Mouse (Mus musculus): ENCODE measurements around the gene Bad. TPM values are rescaled to one million over a fixed set of nuclear protein-coding genes. Genes with fewer than 3 reads are reported as not detected.
"Not testable (repeated sequence)": the region's sequence is repeated elsewhere in the genome, so short reads cannot be mapped to it uniquely, and the experiment has no call there.

Gene Bad
- total and polyA plus RNA-seq, 2 experiments from 2014 or later, result 46.8 to 60.7 TPM

- Histone ChIP-seq H3K4me1 (ENCODE audit: control insufficient read depth, insufficient read depth) (peaks cover 16% of the 10 kb centered on the region), H3K9me3 (replicated peaks; ENCODE audit: control insufficient read depth, low read length) (no peaks in the 10 kb centered on the region), H3K4me2 (ENCODE audit: low read depth, low read length) (peak overlapping the region; percentile 89), H3K27ac (ENCODE audit: low read depth) (peak overlapping the region; percentile 99), H3K4me3 (ENCODE audit: low read depth, low read length) (peak overlapping the region; percentile 93), H3K9ac (replicated peaks; ENCODE audit: low read depth, low read length) (peak overlapping the region; percentile 93; the same call in 1 of the 2 replicates), H3K27me3 (ENCODE audit: control insufficient read depth, insufficient read depth, low read length) (no peaks in the 10 kb centered on the region), H3K36me3 (replicated peaks; ENCODE audit: control insufficient read depth, insufficient read depth, low read length) (peaks cover 28% of the 10 kb centered on the region)
- no peak for TF ChIP-seq CTCF (IDR thresholded peaks at IDR 0.05; ENCODE audit: low read depth)
- TF ChIP-seq EP300 (IDR thresholded peaks at IDR 0.05; ENCODE audit: low read depth), result no peak
- ATAC-seq (ENCODE audit: insufficient read depth, low read depth) (no peak), DNase-seq (ENCODE audit: low spot score) (no peak)
- WGBS, result 53% methylated on average over 10 of the region's 10 CpGs
These were observed 44.5 kb downstream of the Bad start for GRCm38 (mm10) chr19:6985951-6986708.

- DNase-seq (ENCODE audit: low spot score), result peak; percentile 69
- H3K4me3 ChIP-seq (ENCODE audit: low read depth, low read length), result peak within 1 kb of the TSS; percentile 93
- TF ChIP-seq EP300 (IDR thresholded peaks at IDR 0.05; ENCODE audit: low read depth) (0 out of 2 replicates have a peak, but pooled peaks have one; percentile 11), CTCF (IDR thresholded peaks at IDR 0.05; ENCODE audit: low read depth) (no peak)
- peak; percentile 63 for ATAC-seq (ENCODE audit: insufficient read depth, low read depth)
- no peaks in the 10 kb centered on the region for H3K9me3 ChIP-seq (replicated peaks; ENCODE audit: control insufficient read depth, low read length)
- H3K27me3 ChIP-seq (ENCODE audit: control insufficient read depth, insufficient read depth, low read length), result no peaks in the 10 kb centered on the region
- under 1% methylated on average over 55 of the region's 85 CpGs for WGBS
- peaks cover 15% of the 10 kb centered on the region; the same call in 1 of the 2 replicates for H3K4me1 ChIP-seq (ENCODE audit: control insufficient read depth, insufficient read depth)
- H3K36me3 ChIP-seq (replicated peaks; ENCODE audit: control insufficient read depth, insufficient read depth, low read length), result peaks cover 26% of the 10 kb centered on the region
- peak within 1 kb of the TSS; percentile 99 for H3K27ac ChIP-seq (ENCODE audit: low read depth)
- peak within 1 kb of the TSS; percentile 89 for H3K4me2 ChIP-seq (ENCODE audit: low read depth, low read length)
- H3K9ac ChIP-seq (replicated peaks; ENCODE audit: low read depth, low read length), result peak within 1 kb of the TSS; percentile 93
These were observed 45.6 kb downstream of the Bad start, which contains the start of gene Vegfb for GRCm38 (mm10) chr19:6987061-6987903. Gene Vegfb, minus strand, starts transcription at chr19:6987651.

- TF ChIP-seq CTCF (IDR thresholded peaks at IDR 0.05; ENCODE audit: low read depth) (no peak), EP300 (IDR thresholded peaks at IDR 0.05; ENCODE audit: low read depth) (no peak)
- Histone ChIP-seq H3K4me3 (ENCODE audit: low read depth, low read length) (peak overlapping the region; percentile 93), H3K27ac (ENCODE audit: low read depth) (peak overlapping the region; percentile 99), H3K27me3 (ENCODE audit: control insufficient read depth, insufficient read depth, low read length) (no peaks in the 10 kb centered on the region), H3K9me3 (replicated peaks; ENCODE audit: control insufficient read depth, low read length) (no peaks in the 10 kb centered on the region), H3K4me1 (ENCODE audit: control insufficient read depth, insufficient read depth) (peaks cover 15% of the 10 kb centered on the region), H3K36me3 (replicated peaks; ENCODE audit: control insufficient read depth, insufficient read depth, low read length) (peaks cover 20% of the 10 kb centered on the region), H3K4me2 (ENCODE audit: low read depth, low read length) (peak overlapping the region; percentile 89), H3K9ac (replicated peaks; ENCODE audit: low read depth, low read length) (peak overlapping the region; percentile 93)
- DNase-seq (ENCODE audit: low spot score) (no peak), ATAC-seq (ENCODE audit: insufficient read depth, low read depth) (peak; percentile 2; the same call in 1 of the 2 replicates)
- 6% methylated on average over 8 of the region's 8 CpGs for WGBS
These were observed 46.2 kb downstream of the Bad start for GRCm38 (mm10) chr19:6987904-6988285.

GRCm38 (mm10) chr19:6989251-6989650 is 47.6 kb downstream of the Bad start:
- Histone ChIP-seq H3K4me2 (ENCODE audit: low read depth, low read length) (no peak overlapping the region), H3K9ac (replicated peaks; ENCODE audit: low read depth, low read length) (no peak overlapping the region), H3K4me1 (ENCODE audit: control insufficient read depth, insufficient read depth) (peaks cover 16% of the 10 kb centered on the region), H3K36me3 (replicated peaks; ENCODE audit: control insufficient read depth, insufficient read depth, low read length) (peaks cover 11% of the 10 kb centered on the region), H3K27me3 (ENCODE audit: control insufficient read depth, insufficient read depth, low read length) (no peaks in the 10 kb centered on the region), H3K27ac (ENCODE audit: low read depth) (no peak overlapping the region), H3K4me3 (ENCODE audit: low read depth, low read length) (no peak overlapping the region), H3K9me3 (replicated peaks; ENCODE audit: control insufficient read depth, low read length) (no peaks in the 10 kb centered on the region)
- DNase-seq (ENCODE audit: low spot score) (no peak), ATAC-seq (ENCODE audit: insufficient read depth, low read depth) (no peak)
- TF ChIP-seq EP300 (IDR thresholded peaks at IDR 0.05; ENCODE audit: low read depth) (no peak), CTCF (IDR thresholded peaks at IDR 0.05; ENCODE audit: low read depth) (no peak)
- WGBS, result 89% methylated on average over 8 of the region's 8 CpGs

GRCm38 (mm10) chr19:6990712-6991111 is 49.1 kb downstream of the Bad start:
- TF ChIP-seq CTCF (IDR thresholded peaks at IDR 0.05; ENCODE audit: low read depth), result no peak
- TF ChIP-seq EP300 (IDR thresholded peaks at IDR 0.05; ENCODE audit: low read depth), result no peak
- Histone ChIP-seq H3K4me2 (ENCODE audit: low read depth, low read length) (no peak overlapping the region), H3K36me3 (replicated peaks; ENCODE audit: control insufficient read depth, insufficient read depth, low read length) (no peaks in the 10 kb centered on the region; the same call in 1 of the 2 replicates), H3K9ac (replicated peaks; ENCODE audit: low read depth, low read length) (no peak overlapping the region), H3K4me1 (ENCODE audit: control insufficient read depth, insufficient read depth) (peaks cover 30% of the 10 kb centered on the region), H3K27me3 (ENCODE audit: control insufficient read depth, insufficient read depth, low read length) (no peaks in the 10 kb centered on the region), H3K9me3 (replicated peaks; ENCODE audit: control insufficient read depth, low read length) (no peaks in the 10 kb centered on the region), H3K27ac (ENCODE audit: low read depth) (no peak overlapping the region), H3K4me3 (ENCODE audit: low read depth, low read length) (no peak overlapping the region)
- DNase-seq (ENCODE audit: low spot score), result no peak
- 86% methylated on average over 6 of the region's 6 CpGs for WGBS
- ATAC-seq (ENCODE audit: insufficient read depth, low read depth), result no peak

- H3K9ac ChIP-seq (replicated peaks; ENCODE audit: low read depth, low read length); H3K27me3 ChIP-seq (ENCODE audit: control insufficient read depth, insufficient read depth, low read length); H3K36me3 ChIP-seq (replicated peaks; ENCODE audit: control insufficient read depth, insufficient read depth, low read length); H3K27ac ChIP-seq (ENCODE audit: low read depth); ATAC-seq (ENCODE audit: insufficient read depth, low read depth); H3K4me2 ChIP-seq (ENCODE audit: low read depth, low read length); H3K9me3 ChIP-seq (replicated peaks; ENCODE audit: control insufficient read depth, low read length); H3K4me3 ChIP-seq (ENCODE audit: low read depth, low read length); DNase-seq (ENCODE audit: low spot score): not testable (repeated sequence)
- H3K4me1 ChIP-seq (ENCODE audit: control insufficient read depth, insufficient read depth), result peaks cover 26% of the 10 kb centered on the region
- 90% methylated on average over 6 of the region's 6 CpGs for WGBS
These were observed 49.5 kb downstream of the Bad start for GRCm38 (mm10) chr19:6991166-6991565.

Data from heart, postnatal 0 days (tissue).